Mouse (Mus musculus) intestine, postnatal 0 days (tissue): Measurements from ENCODE around the gene Nmnat2. TPM values are rescaled to one million over a fixed set of nuclear protein-coding genes. Genes with fewer than 3 reads are reported as not detected.

Source experiments
- ATAC-seq: fragments of 200-750 bp; cut with Nextera tagmentation; 2 replicates; pipeline ENCODE4 v1.8.0; 2017; ENCODE audit warnings: mild to moderate bottlenecking, moderate TSS enrichment, moderate library complexity
- H3K27ac ChIP-seq: fragments of 300-500 bp; sonication (generic); 2 replicates; pipeline ENCODE4 v1.5.1; 2014; ENCODE audit warnings: mild to moderate bottlenecking, low read depth, low read length, moderate library complexity
- H3K27me3 ChIP-seq: fragments of 300-500 bp; sonication (generic); replicated peaks from 2 replicates; pipeline ENCODE4 v1.6.1; 2014; ENCODE audit warnings: low read length, mixed read lengths; ENCODE audit not compliant: control insufficient read depth, insufficient read depth
- H3K36me3 ChIP-seq: fragments of 300-500 bp; sonication (generic); 2 replicates; pipeline ENCODE4 v1.6.1; 2014; ENCODE audit warnings: mild to moderate bottlenecking, moderate library complexity; ENCODE audit not compliant: control insufficient read depth, insufficient read depth
- H3K4me1 ChIP-seq: fragments of 300-500 bp; sonication (generic); replicated peaks from 2 replicates; pipeline ENCODE4 v1.6.1; 2014; ENCODE audit warnings: antibody characterized with exemption, low read length, mixed read lengths; ENCODE audit not compliant: control insufficient read depth, insufficient read depth
- H3K4me2 ChIP-seq: fragments of 300-500 bp; sonication (generic); replicated peaks from 2 replicates; pipeline ENCODE4 v1.6.1; 2014; ENCODE audit warnings: low read depth, mild to moderate bottlenecking, moderate library complexity
- H3K4me3 ChIP-seq: fragments of 300-500 bp; sonication (generic); 2 replicates; pipeline ENCODE4 v1.5.1; 2014; ENCODE audit warnings: low read depth, low read length
- H3K9ac ChIP-seq: fragments of 300-500 bp; sonication (generic); 2 replicates; pipeline ENCODE4 v1.6.1; 2014; ENCODE audit warnings: mild to moderate bottlenecking, low read depth, low read length
- H3K9me3 ChIP-seq: fragments of 300-500 bp; sonication (generic); 2 replicates; pipeline ENCODE4 v1.6.1; 2016; ENCODE audit warnings: mixed run types; ENCODE audit not compliant: control insufficient read depth
- CTCF ChIP-seq: sonication (generic); IDR thresholded peaks from 2 replicates; pipeline ENCODE4 v1.5.1; 2016; ENCODE audit warnings: low read depth, mild to moderate bottlenecking, control low read depth, antibody characterized with exemption, moderate library complexity
- WGBS: fragments of 180-500 bp; shearing (Covaris S2); extraction: QIAGEN DNeasy Blood & Tissue Kit; methylation state at CpG from one replicate; pipeline ENCODE4 v1.1.7; 2014; 5-methylcytosine and 5-hydroxymethylcytosine counted together
- polyA plus RNA-seq: library from polyadenylated mRNA; unstranded; fragments of >200 nt; fragmentation: Nextera tagmentation; extraction: Ambion mirVana; gene quantifications from 2 replicates; pipeline ENCODE4 v1.2.1, GENCODE M21; 2015

Gene Nmnat2
- polyA plus RNA-seq, 1 experiment from 2014 or later = 1.1 TPM

DNA sequence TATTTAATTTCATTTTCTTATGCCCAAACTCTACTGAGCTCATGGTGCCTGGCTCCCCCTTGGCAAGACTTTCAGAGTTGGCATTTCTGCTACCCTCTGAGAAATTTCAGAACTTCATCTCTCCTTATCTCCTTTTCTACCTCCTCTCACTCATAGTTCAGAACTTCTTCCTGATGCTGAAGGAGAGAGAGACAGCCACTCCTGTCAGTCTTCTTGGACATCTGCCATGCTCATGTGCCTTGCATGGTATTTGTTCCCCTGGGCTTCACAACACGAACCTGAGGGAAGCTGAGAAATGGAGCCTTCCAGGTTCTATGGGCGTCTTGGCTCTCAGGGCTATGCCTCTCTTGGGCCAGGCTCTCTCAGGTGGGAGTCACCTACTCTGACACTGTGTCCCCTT lies 87.5 kb downstream of the Nmnat2 start:
- Histone ChIP-seq H3K27me3 (no peaks in the 10 kb centered on the region), H3K36me3 (no peaks in the 10 kb centered on the region), H3K4me1 (no peaks in the 10 kb centered on the region), H3K27ac (no peak overlapping the region), H3K4me2 (no peak overlapping the region), H3K9ac (no peak overlapping the region), H3K9me3 (no peaks in the 10 kb centered on the region), H3K4me3 (no peak overlapping the region)
- TF ChIP-seq CTCF = no peak
- WGBS = 78% methylated on average over 2 of the region's 2 CpGs
- ATAC-seq = no peak

DNA sequence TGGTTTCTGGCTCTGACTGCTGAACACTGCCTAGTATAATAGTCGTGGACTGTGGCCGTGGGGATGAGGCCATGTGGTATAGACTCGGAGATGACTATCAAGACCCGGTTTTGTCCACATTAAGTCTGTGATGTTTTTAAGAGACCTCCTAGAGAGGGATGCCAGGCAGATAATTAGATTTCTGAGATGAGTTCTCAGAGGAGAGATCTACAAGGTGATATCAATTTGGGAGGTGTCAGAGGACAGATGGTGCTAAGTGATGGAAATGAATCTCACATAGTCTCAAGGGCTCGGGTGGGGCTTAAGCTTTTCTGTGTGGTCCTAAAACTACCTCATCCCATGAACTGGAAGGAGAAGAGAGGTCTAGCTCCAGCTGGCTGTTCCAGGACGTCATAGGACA lies 88.5 kb downstream of the Nmnat2 start:
- 71% methylated on average over 6 of the region's 6 CpGs for WGBS
- no peak for ATAC-seq
- no peak for TF ChIP-seq CTCF

DNA sequence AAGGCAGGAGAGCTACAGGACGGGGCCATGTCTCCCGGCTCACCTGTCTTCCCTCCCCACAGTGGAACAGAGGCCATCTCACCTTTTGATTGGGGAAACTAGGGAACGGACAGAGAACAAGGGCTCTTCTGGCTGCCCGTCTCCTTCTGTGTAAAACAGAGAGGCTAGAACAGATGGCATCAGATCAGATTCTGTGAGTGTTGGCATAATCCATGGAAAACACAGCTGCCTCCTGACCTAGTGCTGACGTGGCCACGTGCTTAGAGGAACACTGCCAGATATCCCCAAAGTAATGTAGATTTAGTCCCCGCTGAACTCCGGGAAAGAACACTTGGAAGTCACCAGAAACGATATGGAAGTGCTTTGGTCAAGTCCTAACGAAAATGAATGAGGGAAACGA lies 90.6 kb downstream of the Nmnat2 start:
- 77% methylated on average over 11 of the region's 11 CpGs for WGBS
- no peak overlapping the region for H3K9ac ChIP-seq
- no peaks in the 10 kb centered on the region; the same call in 1 of the 2 replicates for H3K4me1 ChIP-seq
- H3K4me3 ChIP-seq = no peak overlapping the region
- no peak for TF ChIP-seq CTCF
- no peak for ATAC-seq
- H3K27ac ChIP-seq = no peak overlapping the region
- H3K27me3 ChIP-seq = no peaks in the 10 kb centered on the region
- H3K4me2 ChIP-seq = no peak overlapping the region
- no peaks in the 10 kb centered on the region for H3K36me3 ChIP-seq
- H3K9me3 ChIP-seq = no peaks in the 10 kb centered on the region

More for the DNA sequence above, 88.5 kb downstream of the Nmnat2 start:
- H3K9ac ChIP-seq = no peak overlapping the region
- no peaks in the 10 kb centered on the region for H3K9me3 ChIP-seq
- no peak overlapping the region for H3K4me2 ChIP-seq
- H3K27ac ChIP-seq = no peak overlapping the region
- H3K36me3 ChIP-seq = no peaks in the 10 kb centered on the region
- no peak overlapping the region for H3K4me3 ChIP-seq
- no peaks in the 10 kb centered on the region; the same call in 1 of the 2 replicates for H3K4me1 ChIP-seq
- no peaks in the 10 kb centered on the region for H3K27me3 ChIP-seq

DNA sequence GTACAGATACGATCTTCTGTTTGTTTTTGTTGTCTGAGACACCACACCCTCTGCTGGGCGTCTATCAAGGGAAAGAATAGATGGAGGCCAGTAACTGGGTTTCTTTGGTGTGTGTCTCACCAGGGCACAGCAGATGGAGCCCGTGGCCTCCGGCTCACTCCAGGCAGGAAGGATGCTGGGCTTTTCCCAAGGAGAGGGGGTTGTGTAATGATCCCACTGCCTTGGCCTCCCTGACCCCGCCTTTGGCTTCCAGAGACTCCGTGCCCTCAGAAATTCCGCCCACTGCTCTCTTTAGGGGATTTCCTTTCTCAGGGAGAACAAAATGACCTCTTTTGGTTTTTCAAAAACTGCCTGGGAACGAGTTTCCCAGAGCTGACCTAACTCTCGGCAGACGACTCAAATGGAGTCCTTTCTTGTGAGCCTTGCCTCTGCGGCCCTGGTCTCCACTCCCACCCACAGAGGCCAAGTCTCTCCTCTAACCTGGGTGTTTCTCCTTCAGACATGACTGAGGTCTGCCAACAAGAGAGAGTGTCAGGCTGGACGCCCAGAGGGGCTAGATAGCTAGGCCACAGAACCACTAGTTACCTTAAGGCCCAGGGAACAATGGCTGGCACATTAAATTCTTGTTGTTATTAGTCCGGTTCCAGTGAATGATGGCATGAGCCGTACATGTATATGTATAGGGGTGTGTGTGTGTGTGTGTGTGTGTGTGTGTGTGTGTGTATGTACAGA lies 93.5 kb downstream of the Nmnat2 start:
- Histone ChIP-seq H3K4me1 (no peaks in the 10 kb centered on the region; the same call in 1 of the 2 replicates), H3K36me3 (no peaks in the 10 kb centered on the region), H3K27ac (no peak overlapping the region), H3K9me3 (no peaks in the 10 kb centered on the region), H3K4me3 (no peak overlapping the region), H3K9ac (no peak overlapping the region), H3K27me3 (no peaks in the 10 kb centered on the region), H3K4me2 (no peak overlapping the region)
- peak; percentile 13; the same call in 1 of the 2 replicates for ATAC-seq
- WGBS = 44% methylated on average over 14 of the region's 14 CpGs
- peak; percentile 76 for TF ChIP-seq CTCF

DNA sequence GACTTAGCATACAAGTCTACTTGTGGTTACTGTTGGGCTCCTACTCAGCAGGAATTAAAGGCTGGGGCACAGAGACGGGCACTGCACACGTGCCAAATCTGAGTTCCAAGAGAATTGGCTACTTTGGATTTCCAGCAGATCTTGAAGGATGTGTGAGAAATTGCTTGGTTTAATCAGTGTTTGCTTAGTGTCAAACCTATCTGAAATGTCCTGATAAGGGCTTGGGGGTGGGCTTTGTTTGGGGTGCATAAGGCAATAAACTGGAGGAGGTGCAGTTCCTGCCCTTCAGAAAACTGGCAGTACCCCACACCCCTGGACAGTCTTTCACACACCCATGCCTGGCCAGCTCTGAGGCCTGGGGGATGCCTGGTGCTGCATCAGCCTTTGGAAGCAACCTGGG lies 94.7 kb downstream of the Nmnat2 start:
- no peak for TF ChIP-seq CTCF
- H3K9me3 ChIP-seq = no peaks in the 10 kb centered on the region
- no peak overlapping the region for H3K4me2 ChIP-seq
- no peak overlapping the region for H3K9ac ChIP-seq
- WGBS = 40% methylated on average over 2 of the region's 2 CpGs
- no peak for ATAC-seq
- no peaks in the 10 kb centered on the region; the same call in 1 of the 2 replicates for H3K4me1 ChIP-seq
- H3K27me3 ChIP-seq = no peaks in the 10 kb centered on the region
- H3K36me3 ChIP-seq = no peaks in the 10 kb centered on the region
- no peak overlapping the region for H3K4me3 ChIP-seq
- no peak overlapping the region for H3K27ac ChIP-seq

DNA sequence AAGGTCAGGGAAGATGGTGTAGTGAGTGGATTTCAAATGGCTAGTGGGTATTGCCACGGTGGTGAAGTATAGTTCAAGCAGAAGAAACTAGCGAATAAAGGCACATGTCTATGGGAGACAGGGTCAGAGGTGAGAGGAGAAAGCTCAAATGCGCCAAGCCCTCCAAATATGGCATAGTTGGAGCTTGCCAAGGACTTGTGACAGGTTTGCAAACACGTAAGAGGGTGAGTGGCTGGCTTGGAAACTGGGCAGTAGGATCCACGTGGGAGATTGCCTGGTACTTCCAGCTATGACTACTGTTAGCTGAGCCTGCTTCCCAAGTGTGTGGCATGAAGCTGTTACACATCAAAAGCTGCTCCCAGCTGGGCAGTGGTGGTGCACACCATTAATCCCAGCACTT lies 96.7 kb downstream of the Nmnat2 start:
- WGBS = 85% methylated on average over 5 of the region's 5 CpGs
- Histone ChIP-seq H3K9ac (no peak overlapping the region), H3K36me3 (no peaks in the 10 kb centered on the region), H3K27ac (no peak overlapping the region), H3K4me3 (no peak overlapping the region), H3K4me1 (no peaks in the 10 kb centered on the region; the same call in 1 of the 2 replicates), H3K9me3 (no peaks in the 10 kb centered on the region), H3K27me3 (no peaks in the 10 kb centered on the region), H3K4me2 (no peak overlapping the region)
- no peak for TF ChIP-seq CTCF
- ATAC-seq = no peak
